Mouse (Mus musculus) urinary bladder, postnatal 14 days (tissue): ENCODE results near the gene Trim58.

ENCODE experiments used
- DNase-seq: peaks from one replicate; pipeline ENCODE4 v3.0.0; 2021; ENCODE audit warnings: low spot score

Trim58 gene

DNA sequence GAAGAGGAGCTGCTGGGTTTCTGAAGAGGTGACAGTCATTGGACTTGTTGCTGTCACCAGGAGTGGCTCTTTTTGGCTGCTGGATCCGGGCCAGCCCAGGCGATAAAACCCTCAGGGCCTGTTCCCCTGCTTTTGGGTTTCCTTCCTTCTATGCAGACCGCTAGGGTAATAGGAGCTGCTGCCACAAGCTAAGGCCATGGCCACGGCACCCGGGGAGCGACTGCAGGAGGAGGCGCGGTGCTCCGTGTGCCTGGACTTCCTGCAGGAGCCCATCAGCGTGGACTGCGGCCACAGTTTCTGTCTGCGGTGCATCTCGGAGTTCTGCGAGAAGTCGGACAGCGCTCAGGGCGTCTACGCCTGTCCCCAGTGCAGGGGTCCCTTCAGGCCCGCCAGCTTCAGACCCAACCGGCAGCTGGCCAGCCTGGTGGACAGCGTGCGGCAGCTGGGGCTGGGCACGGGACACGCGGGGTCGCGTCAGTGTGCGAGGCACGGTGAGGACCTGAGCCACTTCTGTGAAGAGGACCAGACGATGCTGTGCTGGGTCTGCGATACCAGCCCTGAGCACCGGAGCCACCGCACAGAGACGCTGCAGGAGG, at the start of gene Trim58:
TSS of gene Trim58 (plus strand) at position 194 of the 596 bp plus-strand sequence.
- peak; percentile 15 for DNase-seq

DNA sequence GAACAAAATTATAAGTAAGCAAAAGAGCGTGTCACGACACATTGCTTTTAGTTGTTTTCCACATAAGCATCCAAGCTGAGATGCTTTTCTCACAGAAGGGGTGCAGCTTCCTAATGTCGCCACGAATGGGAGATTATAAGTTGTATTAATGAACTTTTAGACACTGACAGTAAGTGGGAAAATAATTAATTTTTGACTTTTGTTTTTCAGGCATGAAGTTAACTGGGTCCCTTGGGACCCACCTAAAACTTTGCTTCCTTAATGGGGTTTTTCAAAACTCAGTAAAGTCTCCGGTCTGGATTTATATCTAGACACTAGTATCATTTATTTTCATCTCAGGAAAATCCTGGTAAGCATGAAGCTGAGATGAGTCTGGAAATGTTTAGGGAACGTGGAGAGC, 45.5 kb upstream of the Trim58 start, which contains the start of gene Olfr324:
TSS of gene Olfr324 (plus strand) at position 301 of the 400 bp plus-strand sequence.
- no peak for DNase-seq

DNA sequence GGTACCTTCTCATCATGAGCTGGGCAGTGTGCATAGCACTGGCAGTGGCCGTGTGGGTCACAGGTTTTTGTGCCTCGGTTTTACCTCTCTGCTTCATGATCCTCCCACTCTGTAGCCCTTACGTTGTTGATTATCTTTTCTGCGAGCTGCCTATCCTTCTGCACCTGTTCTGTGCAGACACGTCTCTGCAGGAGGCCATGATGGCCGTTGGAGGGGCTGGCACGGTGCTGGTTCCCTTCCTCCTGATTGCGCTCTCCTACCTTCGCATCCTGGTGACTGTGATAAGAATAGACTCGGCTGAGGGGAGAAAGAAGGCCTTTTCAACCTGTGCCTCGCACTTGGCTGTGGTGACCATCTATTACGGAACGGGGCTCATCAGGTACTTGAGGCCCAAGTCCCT, 42.4 kb upstream of the Trim58 start:
- DNase-seq, result no peak

DNA sequence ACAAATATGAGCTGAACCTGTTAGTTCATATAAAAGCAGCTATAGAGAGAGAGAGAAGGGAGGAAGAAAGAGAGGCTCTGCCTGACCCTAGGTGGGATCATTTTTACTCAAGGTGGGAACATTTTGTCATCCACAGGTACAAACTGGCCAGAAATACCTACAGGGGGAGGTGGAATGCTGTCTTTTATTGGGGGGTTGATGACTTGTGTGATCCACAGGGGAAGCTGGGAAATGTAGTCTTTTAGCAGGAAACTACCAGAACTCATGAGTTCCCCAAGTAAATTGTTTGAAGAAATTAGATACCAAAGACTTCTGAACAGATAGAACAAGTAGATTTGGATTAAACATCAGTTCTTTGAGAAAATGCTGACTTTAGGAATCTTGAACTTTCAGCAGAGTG, 38.2 kb upstream of the Trim58 start:
- no peak for DNase-seq

DNA sequence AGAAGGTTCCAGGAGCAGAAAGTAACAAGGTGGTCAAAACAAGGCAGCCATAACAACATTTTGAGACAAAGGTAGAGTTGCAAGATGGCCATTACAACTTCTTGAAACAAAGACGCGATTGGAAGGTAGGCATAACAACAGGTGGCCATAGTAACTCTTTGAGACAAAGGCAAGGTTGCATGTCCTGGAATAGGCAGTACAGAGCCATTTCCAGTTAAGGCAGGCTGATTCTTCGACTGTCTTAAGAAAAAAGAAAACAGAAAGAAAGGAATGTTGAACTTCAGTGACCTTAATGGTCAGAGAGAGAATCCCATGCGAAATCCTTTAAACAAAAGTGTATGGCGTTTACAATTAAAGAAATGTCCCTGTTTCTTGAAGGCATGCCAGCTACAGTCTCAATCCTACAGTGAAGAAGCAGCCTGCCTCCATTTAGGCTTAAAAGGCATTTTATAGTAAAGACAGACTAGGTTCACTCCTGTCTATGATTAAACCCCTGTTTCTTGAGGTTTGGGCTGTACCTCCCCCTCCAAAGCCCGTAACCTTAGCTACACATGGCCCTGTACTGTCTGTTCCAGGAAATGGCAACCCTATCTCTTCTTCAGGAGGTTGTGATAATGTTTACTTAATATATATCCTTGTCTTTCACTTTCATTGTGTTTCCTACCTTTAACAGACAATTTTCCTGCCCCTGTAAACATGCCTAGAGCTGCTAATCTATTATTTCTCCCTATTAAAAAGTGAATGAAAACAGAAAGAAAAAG, 37.3 kb upstream of the Trim58 start:
- DNase-seq, result no peak

DNA sequence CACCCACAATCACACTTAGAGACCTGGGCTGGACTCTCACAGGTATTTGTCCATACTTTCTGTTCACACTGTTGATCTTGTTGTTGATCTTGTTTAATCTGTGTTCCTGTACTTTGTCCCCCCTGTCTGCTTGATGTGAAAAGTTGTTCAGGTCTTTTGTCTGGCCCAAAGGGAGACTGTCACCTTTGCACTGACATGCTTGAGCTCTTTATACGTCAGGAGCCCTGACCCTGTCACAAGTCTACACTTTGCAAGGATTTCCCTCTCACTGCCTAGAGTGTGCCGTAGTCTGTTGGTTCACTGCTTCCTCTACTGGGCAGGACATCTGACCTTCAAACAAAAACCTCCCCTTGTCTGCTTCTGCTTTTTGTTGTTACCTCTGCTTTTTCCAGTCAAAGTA, 35.6 kb upstream of the Trim58 start:
- no peak for DNase-seq

DNA sequence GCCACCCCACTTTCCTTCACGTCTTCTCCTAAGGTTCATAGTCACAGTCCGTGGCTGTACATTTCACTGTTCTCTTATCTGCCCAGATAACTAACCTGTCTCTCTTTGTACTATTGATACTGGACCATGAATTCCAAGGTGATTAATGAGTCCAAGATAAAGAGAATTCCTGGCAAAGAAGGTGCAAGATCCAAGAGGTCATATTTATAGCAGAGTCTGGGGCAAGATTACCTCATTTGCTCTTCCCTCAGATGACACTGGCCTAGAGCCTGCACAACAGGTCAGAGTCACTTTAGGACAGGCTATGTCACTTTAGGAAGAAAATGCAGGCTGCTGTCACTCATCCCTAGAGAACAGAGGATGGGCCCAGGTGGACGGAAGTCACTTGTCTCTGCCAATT, 35.0 kb upstream of the Trim58 start:
- no peak for DNase-seq

DNA sequence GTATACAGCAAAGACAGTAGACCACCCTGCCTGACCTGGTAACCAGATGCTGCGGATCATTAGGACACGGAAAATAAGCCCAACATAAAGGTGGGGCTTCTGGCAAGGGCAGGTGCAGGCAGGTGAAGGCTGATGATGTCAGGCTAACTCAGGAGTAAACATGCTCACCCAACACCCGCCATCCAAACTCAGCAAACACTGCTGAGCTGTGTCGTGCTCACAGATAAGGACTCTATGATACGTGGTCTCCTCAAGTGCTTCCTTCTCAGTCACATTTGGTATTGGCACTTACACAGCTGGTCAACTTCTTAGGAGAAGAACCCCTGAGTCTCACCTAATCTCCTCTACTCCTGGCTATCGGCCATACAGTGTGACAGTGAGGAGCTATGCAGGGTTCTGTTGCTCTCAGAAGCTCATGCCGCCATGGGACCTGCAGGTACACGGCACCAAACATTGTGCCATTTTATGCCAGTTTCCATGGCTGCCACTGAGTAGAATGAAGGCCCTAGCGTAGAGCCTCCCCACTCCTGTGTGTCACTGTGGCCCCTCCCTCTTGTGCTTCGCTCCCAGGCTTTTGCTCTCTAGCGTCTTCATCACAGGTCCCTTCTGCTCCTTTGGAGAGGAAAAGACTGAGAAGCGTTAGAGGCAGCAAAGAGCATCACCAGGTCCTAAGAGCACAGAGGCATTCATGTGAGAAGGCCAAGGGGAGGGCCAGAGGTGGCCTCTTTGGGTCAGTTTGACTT, 33.9 kb upstream of the Trim58 start:
- no peak for DNase-seq

DNA sequence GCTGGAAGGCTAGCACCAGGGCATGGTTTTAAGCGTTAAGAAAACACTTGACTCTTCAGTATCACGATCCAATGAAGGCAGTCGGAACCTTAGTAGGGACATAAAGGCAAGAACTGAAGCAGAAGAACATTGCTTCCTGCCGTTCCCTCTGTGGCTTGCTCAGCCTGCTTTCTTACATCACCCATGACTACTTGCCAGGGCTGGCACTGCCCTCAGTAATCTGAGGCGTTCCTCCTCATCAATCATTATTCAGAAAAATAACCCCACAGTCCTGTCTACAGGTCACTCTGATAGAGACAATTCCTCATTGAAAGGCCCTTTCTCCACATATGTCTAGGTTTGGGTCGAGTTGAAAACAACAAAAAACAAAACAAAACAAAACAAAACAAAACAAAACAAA, 33.2 kb upstream of the Trim58 start:
- DNase-seq, result no peak

DNA sequence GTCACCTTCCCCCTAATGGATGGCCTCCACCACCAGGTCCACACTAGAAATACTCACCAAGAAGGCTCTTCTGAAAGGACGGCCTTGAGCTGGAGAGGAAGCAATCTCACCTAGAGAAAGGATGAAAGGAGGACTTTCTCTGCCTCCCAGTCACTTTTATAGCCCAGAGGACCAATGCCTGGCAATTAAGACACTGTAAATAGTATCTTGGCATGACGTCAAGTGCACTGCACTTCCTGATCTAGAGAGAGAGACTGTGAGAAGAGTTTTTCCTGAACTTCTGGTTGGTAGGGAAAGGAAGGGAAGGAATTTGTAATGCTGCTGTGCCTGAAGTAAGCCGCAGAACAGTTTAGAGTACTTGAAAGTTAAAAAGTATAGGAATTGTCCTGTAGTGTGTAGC, 26.9 kb upstream of the Trim58 start:
- DNase-seq, result no peak

DNA sequence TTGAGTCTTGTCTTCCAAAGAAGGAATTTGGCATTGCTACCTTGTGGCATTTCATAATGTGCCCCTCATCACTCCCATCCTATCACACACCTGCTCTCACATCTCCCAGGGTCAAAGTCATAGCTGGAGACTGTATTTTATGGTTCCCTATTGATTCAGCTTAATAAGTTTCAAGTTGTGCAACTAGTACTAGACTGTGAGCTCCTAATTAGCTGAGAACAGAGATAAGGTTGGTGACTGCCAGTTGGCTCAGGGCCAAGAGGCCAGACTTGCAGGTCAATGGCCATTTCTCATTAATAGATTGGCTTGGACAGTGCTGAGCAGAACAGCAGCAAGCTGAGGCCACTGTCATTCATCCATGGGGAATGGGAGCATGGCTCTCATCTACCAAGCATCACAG, 25.7 kb upstream of the Trim58 start:
- DNase-seq, result no peak

DNA sequence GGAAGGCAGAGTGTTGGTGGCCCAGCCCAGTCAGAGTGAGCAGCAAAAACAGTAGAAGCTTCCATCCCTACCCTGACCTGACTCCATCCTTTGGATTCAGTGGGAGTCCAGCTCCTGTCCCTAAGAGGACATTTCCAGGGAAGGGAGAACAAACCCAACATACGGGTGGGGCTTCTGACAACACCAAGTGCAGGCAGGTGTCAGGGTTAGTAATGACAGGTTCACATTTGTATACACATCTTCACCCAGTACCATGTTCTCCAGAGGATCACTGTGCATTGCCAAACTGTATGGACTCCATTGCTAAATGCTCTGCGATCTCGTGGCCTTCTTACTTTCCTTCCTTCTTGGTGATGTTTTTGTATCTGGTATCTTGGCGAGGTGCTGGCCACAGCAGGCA, 24.3 kb upstream of the Trim58 start, which contains the start of gene 2210407C18Rik:
TSS of gene 2210407C18Rik (minus strand) at position 101 of the 400 bp plus-strand sequence.
- no peak for DNase-seq

DNA sequence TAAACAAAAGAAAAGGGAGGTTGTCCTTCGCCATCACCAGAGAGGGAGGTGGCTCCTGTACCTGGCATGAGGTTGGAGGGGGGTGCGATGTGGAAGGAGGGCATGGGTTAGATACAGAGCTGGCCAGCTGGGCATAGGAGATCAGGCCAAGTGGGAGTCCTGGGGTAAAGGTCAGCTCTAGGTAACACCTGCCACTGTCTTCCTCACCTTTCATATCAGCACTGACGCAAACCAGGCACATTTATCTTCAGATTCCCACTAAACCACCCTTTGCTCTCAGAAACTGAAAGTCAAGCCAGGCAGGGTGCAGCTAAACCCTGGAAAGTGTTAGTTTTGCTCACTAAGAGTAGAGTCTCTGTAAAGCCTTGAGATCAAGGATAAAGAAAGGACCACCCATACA, 21.9 kb upstream of the Trim58 start:
- no peak for DNase-seq

DNA sequence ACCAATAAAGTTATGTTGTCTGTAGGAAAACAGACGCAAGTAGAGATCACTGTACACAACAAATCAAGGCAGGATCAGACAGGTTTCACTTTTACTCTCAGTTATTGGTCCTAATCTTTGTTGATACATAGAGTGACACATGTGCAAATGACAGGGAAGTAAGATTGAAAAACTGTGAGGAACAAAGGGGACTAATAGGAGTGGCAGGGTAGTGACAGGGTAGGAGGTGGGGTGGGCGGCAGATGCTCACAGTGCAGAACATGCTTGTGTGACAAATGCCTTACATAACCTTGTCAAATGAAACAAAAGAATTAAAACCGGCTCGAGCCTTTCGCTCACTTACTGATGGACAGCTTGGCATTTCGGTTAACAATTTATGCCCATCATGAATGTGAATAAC, 21.5 kb upstream of the Trim58 start:
- DNase-seq, result no peak

DNA sequence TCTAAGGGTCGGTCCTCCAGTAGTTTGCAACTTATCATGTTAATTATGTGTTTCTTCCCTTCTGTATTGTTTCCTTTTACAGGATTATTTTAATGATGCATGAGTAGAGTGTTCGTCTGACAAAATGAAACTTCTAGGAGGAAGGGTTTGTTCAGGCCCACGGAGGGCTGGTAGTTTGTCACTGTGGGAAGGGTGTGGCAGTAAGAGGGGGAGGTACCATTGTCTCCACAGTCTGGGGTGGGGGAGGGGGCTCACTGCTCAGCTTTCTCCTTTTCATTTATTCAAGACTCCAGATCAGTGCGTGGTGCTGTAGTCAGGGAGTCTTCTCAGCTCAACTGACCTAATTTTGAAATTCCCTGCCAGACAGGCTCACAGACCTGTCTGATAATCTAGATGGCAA, 14.1 kb upstream of the Trim58 start:
- no peak for DNase-seq

DNA sequence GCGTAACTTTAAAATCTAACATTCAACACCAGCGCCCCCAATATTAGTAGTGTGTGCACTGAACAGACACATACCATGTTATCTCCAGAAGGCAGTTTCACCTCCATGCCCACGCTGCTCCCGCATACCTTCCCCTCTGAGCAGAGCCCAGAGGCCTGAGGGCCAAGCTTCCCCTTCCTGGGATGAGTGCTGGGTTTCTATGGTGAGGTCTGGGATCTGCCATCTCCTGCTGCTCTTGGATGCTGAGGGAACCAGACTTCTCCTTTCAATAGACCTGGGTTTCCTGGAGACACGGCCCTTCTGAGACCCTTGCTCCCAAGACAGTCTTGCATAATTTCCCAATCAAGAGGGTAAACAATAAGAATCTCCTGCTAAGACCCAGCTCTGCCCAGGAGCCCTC, 9.9 kb upstream of the Trim58 start, which contains the start of gene Olfr323:
TSS of gene Olfr323 (minus strand) at position 101 of the 400 bp plus-strand sequence.
- DNase-seq, result no peak

DNA sequence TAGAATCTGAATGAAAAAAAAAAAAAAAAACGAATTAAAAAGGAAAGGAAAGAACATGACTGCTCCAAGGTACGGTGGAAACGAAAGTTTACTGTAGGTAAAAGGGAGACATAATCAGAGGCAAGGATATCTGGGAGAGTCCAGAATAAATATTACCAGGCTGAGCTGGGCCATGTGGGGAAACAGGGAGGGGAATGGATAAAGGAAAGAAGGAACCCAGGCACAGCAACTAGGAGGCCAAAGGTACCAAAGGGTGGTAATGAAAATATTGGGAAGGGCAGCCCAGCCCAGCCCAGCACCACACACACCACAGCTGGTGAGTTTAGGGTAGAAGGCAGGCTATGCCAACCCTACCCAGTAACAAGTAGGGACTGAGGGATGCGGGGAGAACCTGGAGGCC, 5.4 kb upstream of the Trim58 start:
- no peak for DNase-seq

DNA sequence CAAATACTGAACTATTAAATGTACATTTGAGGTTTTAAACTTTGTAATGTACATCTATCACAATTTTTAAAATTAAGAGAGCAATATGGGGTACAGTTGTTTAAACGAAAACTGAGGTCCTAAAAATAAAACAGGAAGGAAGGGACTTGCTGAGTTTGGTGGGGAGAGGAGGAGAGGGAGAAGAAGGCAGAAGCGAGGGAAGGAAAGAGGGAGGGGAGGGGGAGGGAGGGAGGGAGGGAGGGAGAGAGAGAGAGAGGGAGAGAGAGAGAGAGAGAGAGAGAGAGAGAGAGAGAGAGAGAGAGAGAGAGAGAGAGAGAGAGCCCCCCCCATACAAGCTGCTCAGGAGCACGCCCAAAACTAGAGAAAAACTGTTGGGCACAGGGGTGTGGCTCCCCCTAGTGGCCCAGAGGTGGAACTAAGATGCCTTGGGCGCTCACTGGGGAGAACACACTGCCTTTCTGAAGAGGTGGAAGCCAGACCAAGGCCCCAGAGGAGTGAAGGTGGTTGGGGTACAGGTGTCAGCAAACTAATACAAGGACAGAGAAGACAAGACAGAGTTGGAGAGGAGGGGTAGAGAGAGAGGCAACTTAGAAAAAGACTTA, 3.8 kb upstream of the Trim58 start:
- DNase-seq, result peak; percentile 28

DNA sequence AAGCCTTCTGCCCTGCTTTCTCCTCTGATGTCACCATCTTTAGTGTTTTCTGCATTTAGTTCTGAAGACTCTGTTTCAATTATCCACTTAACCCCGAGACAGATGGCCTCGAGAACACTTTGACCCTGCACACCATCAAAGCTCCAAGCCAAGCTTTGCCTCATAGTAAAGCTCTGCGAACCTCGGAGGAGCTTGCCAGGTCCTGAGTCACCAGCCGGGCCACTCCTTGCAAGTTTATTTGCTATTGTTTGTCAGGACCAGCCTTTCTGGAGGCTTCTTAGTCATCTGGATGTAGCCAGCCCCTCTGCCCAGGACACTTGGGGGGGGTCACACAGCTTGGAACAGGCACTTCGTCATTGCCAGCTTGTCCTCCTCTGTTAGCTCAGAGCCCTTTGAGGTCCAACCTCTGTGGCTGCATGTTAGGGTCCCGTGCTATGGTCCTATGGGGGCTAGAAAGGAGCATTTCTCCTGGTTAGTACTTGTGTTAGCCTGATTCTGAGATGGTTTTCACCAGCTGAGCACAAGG, 2.0 kb upstream of the Trim58 start:
- DNase-seq, result peak; percentile 73

DNA sequence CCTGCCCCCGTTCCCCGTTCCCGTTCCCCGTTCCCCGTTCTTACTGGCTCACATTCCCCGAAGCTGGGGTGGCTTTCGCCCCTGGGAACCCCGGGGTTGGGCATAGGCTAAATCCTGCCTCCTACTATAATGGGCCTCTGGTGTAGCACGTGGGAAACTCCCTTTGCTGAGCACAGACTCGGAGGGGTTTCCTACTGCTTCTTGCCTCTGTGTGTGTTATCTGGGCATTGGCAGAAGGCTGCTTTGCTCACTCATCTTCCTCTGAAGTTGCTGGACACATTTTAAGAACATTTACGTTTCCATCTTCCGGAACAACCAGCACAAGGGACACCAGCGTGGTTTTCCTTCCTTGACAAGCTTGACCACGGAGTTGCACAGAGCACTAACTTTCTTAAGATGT, 792 bp downstream of the Trim58 start:
- no peak for DNase-seq

DNA sequence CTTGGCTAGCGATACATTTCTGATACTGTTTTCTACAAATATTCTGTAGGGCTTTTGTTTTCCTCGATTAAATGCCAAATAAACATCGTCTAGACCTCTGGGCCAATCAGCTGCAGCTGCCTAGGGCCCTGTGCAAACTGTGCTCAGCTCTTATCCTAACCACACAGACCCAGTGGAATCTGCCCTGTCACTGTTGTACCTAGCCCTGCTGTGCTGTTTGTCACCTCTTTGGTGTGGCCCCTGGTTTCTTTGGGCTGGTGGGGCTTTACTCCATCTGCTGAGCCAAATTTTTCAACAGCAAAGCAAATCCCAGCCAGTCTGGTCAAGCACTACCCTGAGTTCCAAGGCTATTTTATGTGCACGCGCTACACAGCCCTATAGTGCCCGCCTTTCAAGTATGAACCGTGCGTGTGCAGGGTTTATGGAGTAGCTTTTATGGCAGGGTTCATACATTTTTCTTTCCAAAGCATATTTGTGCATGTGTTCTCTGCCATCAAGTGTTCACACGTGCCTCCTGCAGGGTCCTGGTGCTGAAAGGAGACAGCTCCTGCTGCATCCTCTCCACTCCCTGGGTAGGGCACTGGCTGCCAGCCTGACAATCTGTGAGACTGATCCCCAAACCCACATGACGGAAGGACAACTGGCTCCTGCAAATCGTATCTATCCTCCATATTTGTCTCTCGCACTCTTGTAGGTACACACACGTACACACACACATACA, 1.5 kb downstream of the Trim58 start:
- DNase-seq, result no peak

DNA sequence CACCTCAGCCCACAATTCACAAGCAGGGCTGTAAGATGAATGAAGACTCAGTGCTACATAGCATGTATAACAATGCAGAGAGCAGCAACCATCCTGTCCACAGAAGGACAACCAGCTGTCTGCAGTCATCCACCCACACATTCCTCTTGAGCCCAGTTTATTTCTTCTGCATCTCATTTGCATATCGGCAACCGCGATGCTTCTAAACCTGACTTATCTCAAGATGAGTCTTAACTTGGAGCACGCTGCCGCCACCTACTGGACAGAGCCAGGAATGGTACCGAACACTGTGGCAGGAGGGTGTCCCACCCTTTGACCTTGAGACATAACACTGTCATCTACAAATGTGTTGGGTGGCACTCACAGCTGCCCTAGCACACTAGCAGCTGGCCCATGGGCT, 3.1 kb downstream of the Trim58 start:
- no peak for DNase-seq
